Comparison of ENCODE assay signal across 11 mouse cellular contexts in genomic region chr12:4558475-4559279, GRCm38 (mm10). TPM values are rescaled to one million over a fixed set of nuclear protein-coding genes. Genes with fewer than 3 reads are reported as not detected.
DNase-seq lines count a peak whose midpoint lies in the region; ATAC-seq and TF ChIP-seq lines count a peak whose summit lies in the region.
"Had no signal": no experiment of that assay in that cellular context is flagged by ENCODE, and none has a peak within 500 bp of the region (broad histone marks: within the 10 kb centered on the region; RNA-seq: fewer than 3 reads in every experiment).

No protein-coding gene starts in this region.

- no peak overlapping the region for H3K4me3 ChIP-seq in ES-E14 (ENCODE audit: insufficient read depth in 1 of 2, low read depth in 1 of 2, low read length in 2 of 2, poor library complexity in 1 of 2, severe bottlenecking in 1 of 2)
- H3K4me3 ChIP-seq in heart, embryonic 16.5 days (ENCODE audit: low read length) = no peak overlapping the region
- no peak overlapping the region for H3K4me3 ChIP-seq in midbrain, embryonic 11.5 days (ENCODE audit: low read depth, low read length)

- H3K9me3 ChIP-seq in ES-E14 (ENCODE audit: control insufficient read depth, insufficient read depth, low read depth, low read length) = no peaks in the 10 kb centered on the region
- no peaks in the 10 kb centered on the region; the same call in 1 of the 2 replicates for H3K9me3 ChIP-seq in heart, embryonic 16.5 days (replicated peaks; ENCODE audit: control insufficient read depth, low read length)
- H3K9me3 ChIP-seq in midbrain, embryonic 11.5 days (ENCODE audit: control insufficient read depth, low read length) = no peaks in the 10 kb centered on the region

- H3K36me3 ChIP-seq in ES-E14 (ENCODE audit: control insufficient read depth, insufficient read depth, low read length, poor library complexity, severe bottlenecking) = no peaks in the 10 kb centered on the region; the same call in 1 of the 2 replicates
- H3K36me3 ChIP-seq in heart, embryonic 16.5 days (ENCODE audit: control insufficient read depth, insufficient read depth) = no peaks in the 10 kb centered on the region
- no peaks in the 10 kb centered on the region for H3K36me3 ChIP-seq in midbrain, embryonic 11.5 days (ENCODE audit: control insufficient read depth, insufficient read depth, low read length)

- peak; percentile 91 for ATAC-seq in heart, embryonic 16.5 days (replicated peaks; ENCODE audit: extremely low read depth, insufficient read depth, low FRiP score)
- ATAC-seq in megakaryocyte-erythroid progenitor cell, adult 5-6 weeks (replicated peaks; ENCODE audit: low FRiP score, low TSS enrichment, poor library complexity, severe bottlenecking) = no peak
- no peak for ATAC-seq in midbrain, embryonic 11.5 days (ENCODE audit: low FRiP score)

- peak overlapping the region; percentile 47 for H3K27ac ChIP-seq in ES-E14 (ENCODE audit: insufficient read depth, low read depth, low read length, poor library complexity, severe bottlenecking)
- peak overlapping the region; percentile 85 for H3K27ac ChIP-seq in heart, embryonic 16.5 days (ENCODE audit: low read length)
- H3K27ac ChIP-seq in midbrain, embryonic 11.5 days (ENCODE audit: low read depth, low read length) = no peak overlapping the region

- peaks cover 10 to 11% of the 10 kb centered on the region in 2 experiments for H3K4me1 ChIP-seq in ES-E14 (ENCODE audit: control insufficient read depth in 2 of 2, insufficient read depth in 2 of 2, low read length in 2 of 2, poor library complexity in 1 of 2)
- peaks cover 21% of the 10 kb centered on the region for H3K4me1 ChIP-seq in heart, embryonic 16.5 days (ENCODE audit: control insufficient read depth, insufficient read depth, low read length)
- no peaks in the 10 kb centered on the region for H3K4me1 ChIP-seq in midbrain, embryonic 11.5 days (ENCODE audit: control insufficient read depth, insufficient read depth, low read length)

- no peak overlapping the region; the same call in 1 of the 2 replicates for H3K9ac ChIP-seq in ES-E14 (ENCODE audit: insufficient read depth, low read depth, low read length, poor library complexity, severe bottlenecking)
- no peak overlapping the region for H3K9ac ChIP-seq in heart, embryonic 16.5 days (ENCODE audit: low read length)
- no peak overlapping the region for H3K9ac ChIP-seq in midbrain, embryonic 11.5 days (ENCODE audit: low read length)

- H3K4me2 ChIP-seq in heart, embryonic 16.5 days (ENCODE audit: low read depth, low read length) = peak overlapping the region; percentile 14; the same call in 1 of the 2 replicates
- H3K4me2 ChIP-seq in midbrain, embryonic 11.5 days = no peak overlapping the region

- peak; percentile 84 for DNase-seq in 3134 (ENCODE audit: extremely low read depth, insufficient read length, low spot score)
- no peak for DNase-seq in ES-E14 (ENCODE audit: low read depth, low spot score)
- peak; percentile 65 for DNase-seq in lung, postnatal 10 days
- no peak for DNase-seq in midbrain, embryonic 11.5 days (ENCODE audit: low spot score, missing footprints)
- DNase-seq in frontal cortex, postnatal 36 days (ENCODE audit: low spot score in 2 of 2) = no peak
- DNase-seq in right cerebral cortex, postnatal 10 days (ENCODE audit: low spot score in 2 of 2) = no peak

- in situ Hi-C loops in ES-E14 (cut with MboI; ENCODE audit: low sequenced_read_pairs in 2 of 2, unreplicated experiment in 2 of 2) = no loop called here

- no peaks in the 10 kb centered on the region for H3K27me3 ChIP-seq in heart, embryonic 16.5 days (ENCODE audit: control insufficient read depth, insufficient read depth, low read length)
- no peaks in the 10 kb centered on the region for H3K27me3 ChIP-seq in midbrain, embryonic 11.5 days (ENCODE audit: control insufficient read depth, insufficient read depth, low read length)

- WGBS in heart, embryonic 16.5 days = 27% methylated on average over 9 of the region's 9 CpGs
- 80% methylated on average over 9 of the region's 9 CpGs for WGBS in midbrain, embryonic 11.5 days

TF ChIP-seq in ES-E14, 5 proteins besides CTCF, POLR2A, EP300 and RAD21:
- TF ChIP-seq MAFK (IDR thresholded peaks at IDR 0.05; ENCODE audit: insufficient read depth, low read depth, low read length) (0 out of 2 replicates have a peak, but pooled peaks have one; percentile 16), CHD2 (IDR thresholded peaks at IDR 0.05; ENCODE audit: low read depth, low read length) (no peak; the same call in 1 of the 2 replicates)
TF ChIP-seq in ES-E14: peak in this region for 1.

RNA-seq across cellular contexts. Expression of gene Itsn2, which starts 33.8 kb away (rescaled TPM):
- 35.2 and 35.4 TPM in 2 replicates for total RNA-seq in ES-E14 (2012; rRNA removed)
- polyA plus RNA-seq in heart, embryonic 16.5 days (2015; fragmentation: Nextera tagmentation; extraction: Ambion mirVana) = 32.1 and 33.2 TPM in 2 replicates
- total RNA-seq in megakaryocyte-erythroid progenitor cell, adult 5-6 weeks (2014; fragmentation: Nextera tagmentation) = 65.8 and 82.0 TPM in 2 replicates
- total RNA-seq in megakaryocyte-erythroid progenitor cell, adult 5-6 weeks (2017) = 114 and 144 TPM in 2 replicates
- 13.8 and 16.6 TPM in 2 replicates for polyA plus RNA-seq in midbrain, embryonic 11.5 days (2014; fragmentation: Nextera tagmentation; extraction: Ambion mirVana)

RNA-seq across cellular contexts. Expression of gene Gm3625, which starts 34.0 kb away (rescaled TPM):
- not detected in 2 replicates for total RNA-seq in ES-E14 (2012; rRNA removed)
- polyA plus RNA-seq in heart, embryonic 16.5 days (2015; fragmentation: Nextera tagmentation; extraction: Ambion mirVana) = not detected in 2 replicates
- total RNA-seq in megakaryocyte-erythroid progenitor cell, adult 5-6 weeks (2014; fragmentation: Nextera tagmentation) = not detected in 2 replicates
- total RNA-seq in megakaryocyte-erythroid progenitor cell, adult 5-6 weeks (2017) = not detected in 2 replicates
- not detected in 2 replicates for polyA plus RNA-seq in midbrain, embryonic 11.5 days (2014; fragmentation: Nextera tagmentation; extraction: Ambion mirVana)
- total RNA-seq: gastrocnemius, postnatal 4 days had no signal
- polyA plus RNA-seq: liver, embryonic 16.5 days; small intestine, adult 2 months had no signal

Comparison
In these comparisons a context has a peak if more than half of its experiments do, and no peak if none do; other contexts are left out.
1. DNase-seq: peak in 3134 (single experiment) and lung, postnatal 10 days (single experiment); none in ES-E14 (single experiment), midbrain, embryonic 11.5 days (single experiment), frontal cortex, postnatal 36 days (0 of 2) and right cerebral cortex, postnatal 10 days (0 of 2).